Mouse (Mus musculus) embryo, embryonic 10 days (tissue): ENCODE measurements around the gene Gm42906.

Source experiments
- DNase-seq: peaks from one replicate; pipeline ENCODE4 v3.0.0-alpha.2; 2015; ENCODE audit warnings: low spot score

The Gm42906 gene

DNA sequence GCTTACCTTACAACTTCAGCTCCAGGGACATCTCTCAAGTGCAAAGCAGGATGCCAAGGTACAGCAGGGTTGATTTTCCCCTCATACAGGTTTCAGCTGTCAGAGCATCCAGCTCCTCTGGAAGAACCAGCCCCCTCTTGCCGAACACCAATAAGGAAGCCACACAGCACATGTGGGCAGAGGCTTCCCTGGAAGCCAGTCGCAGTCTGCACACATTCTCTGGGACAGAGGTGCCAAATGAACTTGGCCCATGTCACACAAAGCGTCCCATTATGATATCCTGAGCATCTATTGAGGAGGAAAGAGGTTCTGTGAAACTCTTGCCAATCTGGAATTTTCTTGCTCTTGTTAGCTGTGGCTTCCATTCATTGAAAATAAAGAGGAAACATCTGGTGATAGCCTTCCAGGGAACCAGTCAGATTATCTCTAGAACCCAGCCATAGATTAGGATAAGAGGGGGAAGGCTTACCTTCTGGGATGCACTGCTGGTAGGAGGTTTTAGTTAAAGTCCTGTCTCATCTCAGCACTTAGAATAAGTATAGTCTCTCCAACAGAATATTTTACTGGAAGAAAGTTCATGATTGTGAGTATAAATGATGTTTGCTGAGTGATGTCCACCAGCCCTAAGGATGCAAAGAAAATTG is at the start of gene Gm42906:
Gene Gm42906 (minus strand): TSS at position 51 of the 644 bp plus-strand sequence.
- DNase-seq, result no peak

GRCm38 (mm10) chr5:151445695-151446094 is 17.7 kb upstream of the Gm42906 start:
- DNase-seq, result no peak

DNA sequence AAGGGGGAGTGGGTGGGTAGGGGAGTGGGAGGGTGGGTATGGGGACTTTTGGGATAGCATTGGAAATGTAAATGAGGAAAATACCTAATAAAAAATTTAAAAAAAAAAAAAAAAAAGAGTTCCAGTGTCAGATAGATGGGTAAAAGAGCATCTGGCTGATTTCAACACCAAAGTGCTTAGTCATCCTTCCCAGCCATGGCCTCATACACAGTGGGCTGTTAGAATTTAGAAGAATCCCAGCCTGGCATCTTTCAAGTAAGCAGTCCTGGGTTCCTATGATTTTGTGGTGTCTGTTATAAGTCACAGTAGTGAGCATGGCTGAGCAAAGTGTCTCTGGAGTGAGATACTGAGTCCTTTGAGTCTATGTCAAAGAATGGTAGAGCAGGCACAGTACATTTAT is 7.1 kb upstream of the Gm42906 start:
- no peak for DNase-seq

GRCm38 (mm10) chr5:151426466-151426865 is 1.5 kb downstream of the Gm42906 start:
- DNase-seq, result no peak

GRCm38 (mm10) chr5:151422692-151423091 is 5.3 kb downstream of the Gm42906 start:
- no peak for DNase-seq

DNA sequence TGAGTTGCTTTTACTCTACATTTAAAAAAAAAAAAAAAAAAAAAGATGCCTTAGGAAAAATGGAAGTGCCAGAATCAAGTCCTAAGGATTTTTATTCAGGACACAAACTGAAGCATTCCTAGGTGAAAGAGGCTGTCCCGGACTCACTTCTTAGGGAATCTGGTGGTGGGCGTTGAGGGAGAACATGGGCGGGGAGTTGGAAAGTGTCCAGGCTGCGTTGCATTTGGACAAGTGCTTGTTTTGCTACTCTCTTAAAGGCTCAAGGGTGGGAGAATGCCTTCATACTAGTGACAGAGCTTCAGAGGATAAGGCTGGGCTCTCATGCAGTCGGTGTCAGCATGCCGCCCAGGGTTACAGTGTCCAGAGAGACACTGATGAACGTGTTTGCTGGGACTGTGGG is 6.1 kb downstream of the Gm42906 start:
- no peak for DNase-seq

DNA sequence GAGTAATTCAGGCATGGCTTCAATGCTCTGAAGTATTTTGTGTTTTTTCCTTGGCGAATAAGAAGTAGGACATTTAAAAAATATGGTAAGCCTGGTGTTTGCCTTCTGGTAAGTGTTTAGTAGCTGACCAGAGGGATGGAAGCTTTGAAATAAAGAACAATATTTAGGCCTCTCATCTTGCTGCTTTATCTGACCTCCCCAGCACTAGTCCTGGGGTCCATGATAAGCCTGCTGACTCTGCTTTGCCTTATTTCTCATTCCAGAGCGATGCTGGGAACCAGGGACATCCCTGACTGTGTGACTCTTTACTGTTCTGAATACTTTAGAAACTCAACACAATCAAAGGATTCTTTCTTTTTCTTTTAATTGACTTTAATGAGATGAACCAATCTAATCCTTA is 9.4 kb downstream of the Gm42906 start:
- no peak for DNase-seq

GRCm38 (mm10) chr5:151417421-151418038 is 10.4 kb downstream of the Gm42906 start:
- no peak for DNase-seq

GRCm38 (mm10) chr5:151416988-151417387 is 11.0 kb downstream of the Gm42906 start:
- DNase-seq, result no peak

- DNase-seq, result no peak
These were observed 14.3 kb downstream of the Gm42906 start for GRCm38 (mm10) chr5:151413617-151414016.

- DNase-seq, result no peak
These were observed 15.1 kb downstream of the Gm42906 start for GRCm38 (mm10) chr5:151412666-151413463.

- no peak for DNase-seq
These were observed 18.0 kb downstream of the Gm42906 start for GRCm38 (mm10) chr5:151410006-151410405.

- no peak for DNase-seq
These were observed 18.7 kb downstream of the Gm42906 start for GRCm38 (mm10) chr5:151409282-151409681.

GRCm38 (mm10) chr5:151408124-151408900 is 19.7 kb downstream of the Gm42906 start:
- no peak for DNase-seq

GRCm38 (mm10) chr5:151407493-151407892 is 20.5 kb downstream of the Gm42906 start:
- no peak for DNase-seq

GRCm38 (mm10) chr5:151406276-151406675 is 21.7 kb downstream of the Gm42906 start:
- no peak for DNase-seq

DNA sequence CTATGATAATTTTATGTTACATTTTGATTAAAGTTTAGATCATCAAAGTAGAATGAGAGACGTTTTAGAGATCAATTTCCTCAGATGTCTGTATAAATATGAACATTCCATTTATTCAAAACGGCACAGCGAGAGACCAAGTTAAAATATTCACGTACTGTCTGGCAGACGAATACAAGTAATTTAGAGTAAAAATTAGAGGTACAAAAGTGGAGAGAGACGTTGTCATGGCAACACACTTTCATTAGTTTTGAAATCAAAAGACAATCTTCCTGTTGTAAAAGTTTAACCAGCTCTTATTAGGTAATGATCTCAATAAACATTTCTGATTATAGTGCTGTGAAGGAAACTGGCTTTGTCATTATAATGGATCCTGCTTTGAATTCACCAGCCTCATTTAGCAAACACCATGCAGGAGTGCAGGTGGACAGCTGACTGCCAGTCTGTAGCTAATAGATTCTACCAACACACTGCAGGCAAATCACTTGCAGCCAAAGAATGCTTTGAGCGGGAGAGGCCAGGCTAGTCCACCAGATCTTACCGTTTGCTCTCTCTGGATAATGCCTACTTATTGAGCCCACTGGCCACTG is 22.6 kb downstream of the Gm42906 start:
- DNase-seq, result no peak

GRCm38 (mm10) chr5:151403586-151403985 is 24.4 kb downstream of the Gm42906 start:
- no peak for DNase-seq

- DNase-seq, result no peak
These were observed 27.4 kb downstream of the Gm42906 start for GRCm38 (mm10) chr5:151400557-151400944.

DNA sequence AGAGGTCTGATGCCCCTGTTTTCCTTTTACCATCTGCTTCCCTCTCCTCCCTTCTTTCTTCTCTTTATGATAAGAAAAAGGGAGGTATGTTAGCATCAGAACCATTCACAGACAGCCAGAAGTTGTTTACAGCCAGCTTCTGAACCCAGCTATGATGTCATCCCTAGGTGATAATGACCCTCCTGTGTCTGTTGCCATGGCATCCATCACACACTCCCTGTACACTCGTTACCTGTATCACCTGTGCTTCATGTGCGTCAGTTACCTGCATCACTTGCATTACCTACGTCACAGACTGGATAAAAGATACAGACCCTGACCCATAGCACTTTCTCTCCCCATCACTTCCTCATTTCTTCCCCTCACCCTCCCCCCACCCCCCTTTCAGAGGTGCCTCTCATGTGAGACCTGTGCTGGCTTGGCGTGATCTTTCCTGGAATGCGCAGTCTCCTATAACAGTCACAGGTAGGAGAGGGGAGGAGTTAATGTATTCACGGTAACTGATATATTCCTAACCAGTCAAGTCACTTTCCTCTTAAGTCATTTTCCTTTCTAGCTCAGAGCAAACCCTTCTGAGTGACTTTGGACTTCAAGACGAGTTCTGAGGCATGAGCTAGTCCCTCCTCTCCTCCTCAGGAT is 27.9 kb downstream of the Gm42906 start:
- DNase-seq, result no peak

- no peak for DNase-seq
These were observed 31.8 kb downstream of the Gm42906 start for GRCm38 (mm10) chr5:151396119-151396518.
